Comparison of ENCODE assay signal across 7 mouse cellular contexts in the genomic region with DNA sequence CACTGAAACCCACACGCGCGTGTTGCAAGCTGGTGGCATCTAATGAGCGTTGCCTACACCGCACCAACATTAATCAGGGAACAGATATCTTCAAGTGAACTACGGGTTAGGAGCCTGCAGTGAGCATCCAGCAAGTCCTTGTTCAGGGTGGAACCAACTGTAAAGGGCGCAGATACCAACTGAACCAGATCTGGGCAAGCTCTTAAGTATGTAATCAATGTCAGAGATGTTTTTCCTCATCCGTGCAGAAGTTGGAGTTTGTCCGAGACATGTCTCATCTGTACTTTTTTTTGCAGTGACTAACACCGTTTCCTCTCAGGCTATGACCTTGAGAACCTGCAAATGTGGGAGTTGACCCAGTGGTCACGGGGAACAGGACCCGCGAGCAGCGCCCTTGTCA. TPM values are rescaled to one million over a fixed set of nuclear protein-coding genes. Genes with fewer than 3 reads are reported as not detected.
DNase-seq lines count a peak whose midpoint lies in the region; ATAC-seq lines count a peak whose summit lies in the region.

No protein-coding gene starts in this region.

- H3K4me3 ChIP-seq in lung, embryonic 15.5 days, result no peak overlapping the region
- peak overlapping the region; percentile 52 for H3K4me3 ChIP-seq in forebrain, embryonic 14.5 days (ENCODE audit: low read depth, low read length)
- H3K4me3 ChIP-seq in limb, embryonic 12.5 days (replicated peaks), result peak overlapping the region; percentile 38; the same call in 1 of the 2 replicates
- peak overlapping the region; percentile 35; the same call in 1 of the 2 replicates for H3K4me3 ChIP-seq in stomach, embryonic 15.5 days (replicated peaks)

- H3K9me3 ChIP-seq in lung, embryonic 15.5 days, result no peaks in the 10 kb centered on the region
- no peaks in the 10 kb centered on the region for H3K9me3 ChIP-seq in forebrain, embryonic 14.5 days (replicated peaks; ENCODE audit: control insufficient read depth, low read length)
- H3K9me3 ChIP-seq in limb, embryonic 12.5 days, result no peaks in the 10 kb centered on the region
- H3K9me3 ChIP-seq in stomach, embryonic 15.5 days, result no peaks in the 10 kb centered on the region

- H3K27me3 ChIP-seq in lung, embryonic 15.5 days, result peaks cover 35% of the 10 kb centered on the region
- H3K27me3 ChIP-seq in forebrain, embryonic 14.5 days (replicated peaks; ENCODE audit: control insufficient read depth, insufficient read depth, low read length), result peaks cover 31% of the 10 kb centered on the region
- H3K27me3 ChIP-seq in limb, embryonic 12.5 days, result peaks cover 52% of the 10 kb centered on the region
- H3K27me3 ChIP-seq in stomach, embryonic 15.5 days (replicated peaks), result peaks cover 30% of the 10 kb centered on the region

- no peaks in the 10 kb centered on the region for H3K36me3 ChIP-seq in lung, embryonic 15.5 days
- H3K36me3 ChIP-seq in forebrain, embryonic 14.5 days (ENCODE audit: control insufficient read depth, insufficient read depth, low read length), result no peaks in the 10 kb centered on the region
- no peaks in the 10 kb centered on the region for H3K36me3 ChIP-seq in limb, embryonic 12.5 days
- no peaks in the 10 kb centered on the region for H3K36me3 ChIP-seq in stomach, embryonic 15.5 days

- no peak for ATAC-seq in lung, embryonic 15.5 days (ENCODE audit: borderline replicate concordance, extremely low read depth, low FRiP score, low TSS enrichment)
- no peak for ATAC-seq in forebrain, embryonic 14.5 days
- no peak for ATAC-seq in limb, embryonic 12.5 days (ENCODE audit: insufficient number of reproducible peaks, insufficient read depth, low FRiP score, low TSS enrichment, low read depth)
- ATAC-seq in stomach, embryonic 15.5 days (ENCODE audit: insufficient read depth, low FRiP score, low read depth), result no peak

- intact Hi-C loops in left cerebral cortex, postnatal 36 days (cut with DNase I), result no loop called here

- no peak overlapping the region for H3K9ac ChIP-seq in lung, embryonic 15.5 days
- peak overlapping the region; percentile 56; the same call in 1 of the 2 replicates for H3K9ac ChIP-seq in forebrain, embryonic 14.5 days (ENCODE audit: low read length)
- H3K9ac ChIP-seq in limb, embryonic 12.5 days (replicated peaks), result no peak overlapping the region
- H3K9ac ChIP-seq in stomach, embryonic 15.5 days, result no peak overlapping the region

- H3K4me2 ChIP-seq in lung, embryonic 15.5 days, result peak overlapping the region; percentile 64
- H3K4me2 ChIP-seq in forebrain, embryonic 14.5 days (ENCODE audit: low read length), result peak overlapping the region; percentile 89
- peak overlapping the region; percentile 63 for H3K4me2 ChIP-seq in limb, embryonic 12.5 days
- peak overlapping the region; percentile 75 for H3K4me2 ChIP-seq in stomach, embryonic 15.5 days

- DNase-seq in lung, postnatal 10 days, result no peak
- DNase-seq in forebrain, embryonic 14.5 days (ENCODE audit: low spot score), result no peak
- no peak for DNase-seq in left cerebral cortex, postnatal 36 days (ENCODE audit: low spot score in 2 of 2)
- no peak for DNase-seq in adrenal gland, postnatal 25 days

- H3K27ac ChIP-seq in lung, embryonic 15.5 days, result no peak overlapping the region
- H3K27ac ChIP-seq in forebrain, embryonic 14.5 days (ENCODE audit: low read depth, low read length), result no peak overlapping the region
- no peak overlapping the region for H3K27ac ChIP-seq in limb, embryonic 12.5 days
- no peak overlapping the region for H3K27ac ChIP-seq in stomach, embryonic 15.5 days

- WGBS in lung, embryonic 15.5 days, result 31% methylated on average over 14 of the region's 14 CpGs
- WGBS in forebrain, embryonic 14.5 days, result 33% methylated on average over 14 of the region's 14 CpGs
- WGBS in limb, embryonic 12.5 days, result 33% methylated on average over 14 of the region's 14 CpGs
- WGBS in stomach, embryonic 15.5 days, result 37% methylated on average over 14 of the region's 14 CpGs

- peaks cover 11% of the 10 kb centered on the region; the same call in 1 of the 2 replicates for H3K4me1 ChIP-seq in lung, embryonic 15.5 days
- peaks cover 4% of the 10 kb centered on the region; the same call in 1 of the 2 replicates for H3K4me1 ChIP-seq in forebrain, embryonic 14.5 days (ENCODE audit: control insufficient read depth, insufficient read depth, low read length)
- H3K4me1 ChIP-seq in limb, embryonic 12.5 days (replicated peaks), result peaks cover 11% of the 10 kb centered on the region
- peaks cover 9% of the 10 kb centered on the region for H3K4me1 ChIP-seq in stomach, embryonic 15.5 days

RNA-seq across cellular contexts. Expression of gene Akain1, which starts 0.6 kb away (rescaled TPM):
- polyA plus RNA-seq in lung, embryonic 15.5 days (2015; fragmentation: Nextera tagmentation; extraction: Ambion mirVana), result not detected in 2 replicates
- polyA plus RNA-seq in forebrain, embryonic 14.5 days (2014; fragmentation: Nextera tagmentation; extraction: Ambion mirVana), result 0.21 and 0.36 TPM in 2 replicates
- polyA plus RNA-seq in limb, embryonic 12.5 days (2016; fragmentation: Nextera tagmentation; extraction: Ambion mirVana), result not detected in 2 replicates
- not detected in 2 replicates for polyA plus RNA-seq in stomach, embryonic 15.5 days (2015; fragmentation: Nextera tagmentation; extraction: Ambion mirVana)
- total RNA-seq in left cerebral cortex, postnatal 36 days (2021), result 1 to 10 TPM; 4.5 to 5.6 TPM
- not detected in 2 replicates for total RNA-seq in adrenal gland, postnatal 25 days (2021)

RNA-seq across cellular contexts. Expression of gene Zbtb14, which starts 55.6 kb away (rescaled TPM):
- polyA plus RNA-seq in lung, embryonic 15.5 days (2015; fragmentation: Nextera tagmentation; extraction: Ambion mirVana), result 25.2 and 25.4 TPM in 2 replicates
- polyA plus RNA-seq in forebrain, embryonic 14.5 days (2014; fragmentation: Nextera tagmentation; extraction: Ambion mirVana), result 29.0 and 29.6 TPM in 2 replicates
- polyA plus RNA-seq in limb, embryonic 12.5 days (2016; fragmentation: Nextera tagmentation; extraction: Ambion mirVana), result 31.1 and 32.1 TPM in 2 replicates
- polyA plus RNA-seq in stomach, embryonic 15.5 days (2015; fragmentation: Nextera tagmentation; extraction: Ambion mirVana), result 18.4 and 19.0 TPM in 2 replicates
- total RNA-seq in left cerebral cortex, postnatal 36 days (2021), result 10 to 100 TPM; 23.2 to 24.0 TPM
- total RNA-seq in adrenal gland, postnatal 25 days (2021), result 19.7 and 22.7 TPM in 2 replicates
